Mouse (Mus musculus) kidney, embryonic 16.5 days (tissue): ENCODE measurements around the gene H2al1b. TPM values are rescaled to one million over a fixed set of nuclear protein-coding genes. Genes with fewer than 3 reads are reported as not detected.
"Not testable (repeated sequence)": the region's sequence is repeated elsewhere in the genome, so short reads cannot be mapped to it uniquely, and the experiment has no call there.

Experiments used
- ATAC-seq: fragments of 200-750 bp; cut with Nextera tagmentation; 2 replicates; pipeline ENCODE4 v1.8.0; 2017; ENCODE audit warnings: moderate TSS enrichment; ENCODE audit not compliant: low FRiP score, low TSS enrichment
- H3K27ac ChIP-seq: fragments of 300-500 bp; sonication (generic); 2 replicates; pipeline ENCODE4 v1.5.1; 2014; ENCODE audit warnings: low read length
- H3K27me3 ChIP-seq: fragments of 300-500 bp; sonication (generic); 2 replicates; pipeline ENCODE4 v1.6.1; 2014; ENCODE audit warnings: low read length, control low read depth, mixed read lengths; ENCODE audit not compliant: insufficient read depth
- H3K36me3 ChIP-seq: fragments of 300-500 bp; sonication (generic); 2 replicates; pipeline ENCODE4 v1.6.1; 2014; ENCODE audit warnings: low read length, control low read depth, mixed read lengths; ENCODE audit not compliant: insufficient read depth
- H3K4me1 ChIP-seq: fragments of 300-500 bp; sonication (generic); 2 replicates; pipeline ENCODE4 v1.6.1; 2014; ENCODE audit warnings: low read length, control low read depth, mixed read lengths; ENCODE audit not compliant: insufficient read depth
- H3K4me2 ChIP-seq: fragments of 300-500 bp; sonication (generic); replicated peaks from 2 replicates; pipeline ENCODE4 v1.6.1; 2014; ENCODE audit warnings: low read depth, low read length
- H3K4me3 ChIP-seq: fragments of 300-500 bp; sonication (generic); 2 replicates; pipeline ENCODE4 v1.5.1; 2014; ENCODE audit warnings: mild to moderate bottlenecking, low read length
- H3K9ac ChIP-seq: fragments of 300-500 bp; sonication (generic); replicated peaks from 2 replicates; pipeline ENCODE4 v1.6.1; 2014; ENCODE audit warnings: low read length
- H3K9me3 ChIP-seq: fragments of 300-500 bp; sonication (generic); 2 replicates; pipeline ENCODE4 v1.6.1; 2016; ENCODE audit warnings: low read length, control low read depth
- WGBS: fragments of 180-500 bp; shearing (Covaris S2); extraction: QIAGEN DNeasy Blood & Tissue Kit; methylation state at CpG from one replicate; pipeline ENCODE4 v1.1.7; 2014; 5-methylcytosine and 5-hydroxymethylcytosine counted together
- polyA plus RNA-seq: library from polyadenylated mRNA; unstranded; fragments of >200 nt; fragmentation: Nextera tagmentation; extraction: Ambion mirVana; gene quantifications from 2 replicates; pipeline ENCODE4 v1.2.1, GENCODE M21; 2015

Gene H2al1b
- polyA plus RNA-seq, 1 experiment from 2014 or later: not detected

DNA sequence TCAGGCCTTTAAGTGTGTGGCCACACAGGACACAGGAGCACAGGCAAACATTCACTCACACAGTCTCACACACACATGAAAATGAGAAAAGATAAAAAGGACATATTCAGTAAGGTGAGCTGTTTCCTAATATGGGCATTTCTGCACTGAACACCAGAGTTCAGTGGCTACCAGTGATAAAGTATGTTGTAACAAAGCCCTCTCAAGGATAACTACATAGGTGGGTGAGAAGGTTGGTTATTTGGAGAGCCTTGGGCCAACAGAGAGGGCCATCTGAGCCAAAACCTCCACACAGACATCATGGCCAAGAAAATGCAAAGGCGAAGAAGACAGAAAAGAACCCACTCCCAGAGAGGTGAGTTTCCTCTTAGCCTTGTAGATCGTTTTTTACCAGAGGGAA is 25.3 kb downstream of the H2al1b start, which contains the start of gene H2al1j:
Gene H2al1j, plus strand, starts transcription at position 301 of the 400 bp plus-strand sequence.
- not testable (repeated sequence) for H3K27me3 ChIP-seq, H3K27ac ChIP-seq, H3K4me1 ChIP-seq, H3K9me3 ChIP-seq, H3K4me2 ChIP-seq, ATAC-seq, H3K9ac ChIP-seq, H3K36me3 ChIP-seq, H3K4me3 ChIP-seq
- WGBS: 100% methylated on average over 2 of the region's 2 CpGs

DNA sequence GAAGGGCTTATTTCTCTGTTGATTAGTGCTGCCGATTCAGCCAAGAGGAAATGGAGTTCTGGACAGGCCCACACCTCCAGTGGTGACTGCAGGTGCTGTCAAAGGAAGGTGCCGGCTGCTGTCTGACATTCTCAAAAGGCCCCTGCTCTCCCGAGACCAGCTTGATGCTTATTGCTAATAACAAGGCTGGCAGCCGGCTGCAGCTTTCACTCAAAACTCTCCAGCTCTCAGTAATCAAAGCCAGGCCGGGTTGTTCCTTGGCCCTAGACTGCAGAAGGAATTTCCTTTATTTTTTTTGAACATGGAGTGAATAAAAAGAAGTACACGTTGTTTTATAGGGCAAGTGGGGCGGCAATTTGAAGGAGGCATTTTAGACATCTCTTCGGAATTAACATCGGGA is 43.5 kb downstream of the H2al1b start:
- no peak overlapping the region for H3K27ac ChIP-seq
- H3K4me2 ChIP-seq: no peak overlapping the region
- H3K9me3 ChIP-seq: no peaks in the 10 kb centered on the region
- no peaks in the 10 kb centered on the region; the same call in 1 of the 2 replicates for H3K27me3 ChIP-seq
- WGBS: 73% methylated on average over 9 of the region's 9 CpGs
- no peak for ATAC-seq
- no peaks in the 10 kb centered on the region for H3K4me1 ChIP-seq
- H3K4me3 ChIP-seq: no peak overlapping the region
- H3K36me3 ChIP-seq: no peaks in the 10 kb centered on the region
- no peak overlapping the region for H3K9ac ChIP-seq

DNA sequence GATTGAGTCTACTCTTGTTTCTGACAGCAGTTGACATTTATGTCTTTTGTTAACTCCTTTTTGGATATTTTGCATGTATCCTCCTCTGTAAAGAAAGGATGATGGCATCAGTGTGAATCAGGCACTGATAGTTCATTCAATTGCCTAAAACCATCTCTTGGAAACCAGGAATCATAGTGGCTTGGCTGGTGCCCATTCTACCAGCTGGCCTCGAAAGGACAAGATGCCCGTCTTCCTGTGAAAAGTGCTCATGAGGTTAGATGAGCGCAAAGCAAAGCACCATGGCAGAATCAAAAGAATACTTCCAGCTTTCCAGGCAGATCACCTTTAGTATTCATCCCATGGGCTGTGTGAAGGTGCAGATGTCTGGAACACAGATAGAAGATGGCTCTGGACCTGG is 44.5 kb downstream of the H2al1b start:
- 89% methylated on average over 3 of the region's 3 CpGs for WGBS
- Histone ChIP-seq H3K4me3 (no peak overlapping the region), H3K9ac (no peak overlapping the region), H3K27ac (no peak overlapping the region), H3K9me3 (no peaks in the 10 kb centered on the region), H3K27me3 (peaks cover 2% of the 10 kb centered on the region; the same call in 1 of the 2 replicates), H3K36me3 (no peaks in the 10 kb centered on the region), H3K4me2 (no peak overlapping the region), H3K4me1 (no peaks in the 10 kb centered on the region)
- ATAC-seq: no peak

Other genes with a start within 250 kb of the H2al1b start
- not detected in 2 replicates for gene H2al1a, start 3.2 kb upstream of the H2al1b start, polyA plus RNA-seq
- not detected in 2 replicates for gene H2al1c, start 3.2 kb downstream of the H2al1b start, polyA plus RNA-seq
- gene H2al1d, start 6.4 kb downstream of the H2al1b start, polyA plus RNA-seq: not detected in 2 replicates
- gene H2al1e, start 9.5 kb downstream of the H2al1b start, polyA plus RNA-seq: not detected in 2 replicates
- gene H2al1f, start 12.7 kb downstream of the H2al1b start, polyA plus RNA-seq: not detected in 2 replicates
- gene H2al1g, start 15.8 kb downstream of the H2al1b start, polyA plus RNA-seq: not detected in 2 replicates
- gene H2al1h, start 19.1 kb downstream of the H2al1b start, polyA plus RNA-seq: not detected in 2 replicates
- not detected in 2 replicates for gene H2al1i, start 22.2 kb downstream of the H2al1b start, polyA plus RNA-seq
- not detected in 2 replicates for gene H2al1j, start 25.4 kb downstream of the H2al1b start, polyA plus RNA-seq